Mouse (Mus musculus) neural tube, postnatal 0 days (tissue): Measurements from ENCODE around the gene Fkbp3. TPM values are rescaled to one million over a fixed set of nuclear protein-coding genes. Genes with fewer than 3 reads are reported as not detected.

ENCODE experiments used
- polyA plus RNA-seq: library from polyadenylated mRNA; unstranded; fragments of >200 nt; fragmentation: Nextera tagmentation; extraction: Ambion mirVana; gene quantifications from 2 replicates; pipeline ENCODE4 v1.2.1, GENCODE M21; 2015

The Fkbp3 gene
- polyA plus RNA-seq: 498 and 536 TPM in 2 replicates

DNA sequence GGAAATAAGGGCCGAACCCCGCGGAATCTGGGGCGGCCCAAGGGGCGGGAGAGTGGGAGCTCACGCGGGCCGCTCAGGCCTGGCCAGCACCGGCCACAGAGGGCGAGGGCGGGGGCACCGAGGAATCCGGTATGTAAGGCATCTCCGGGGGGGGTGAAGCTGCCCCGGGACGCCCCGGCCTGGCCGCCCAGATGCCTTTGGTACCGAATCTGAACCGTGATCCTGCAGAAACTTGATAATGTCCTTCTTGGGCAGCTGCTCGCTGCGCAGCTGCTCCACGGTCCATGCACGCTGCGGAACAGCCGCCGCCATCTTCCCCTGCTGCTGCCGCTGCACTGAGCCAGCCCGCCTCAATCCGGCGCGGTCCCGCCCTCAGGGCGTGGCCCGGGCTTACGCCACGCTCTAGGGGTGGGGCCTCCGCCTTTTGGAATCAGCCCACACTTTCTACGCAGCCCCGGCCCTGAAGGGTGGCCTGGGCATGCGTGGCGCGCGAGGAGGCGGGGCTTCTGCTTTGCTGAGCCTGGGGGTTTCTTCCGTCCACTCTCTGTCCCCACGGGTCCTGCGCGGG is at the start of gene Fkbp3:
Gene Fkbp3 (minus strand): TSS at position 397 of the 568 bp plus-strand sequence.

GRCm38 (mm10) chr12:65075085-65075732 is 1.4 kb upstream of the Fkbp3 start, which contains the start of gene Fancm:
Gene Fancm, plus strand, starts transcription at chr12:65075603.

GRCm38 (mm10) chr12:65036190-65036870 is 37.5 kb downstream of the Fkbp3 start, which contains the start of gene Prpf39:
Gene Prpf39, plus strand, starts transcription at chr12:65036333.

Other genes with a start within 250 kb of the Fkbp3 start
- gene Gm527, start 156.1 kb downstream of the Fkbp3 start, polyA plus RNA-seq: 1.6 and 2.7 TPM in 2 replicates
- 17.3 and 18.1 TPM in 2 replicates for gene Klhl28, start 108.5 kb downstream of the Fkbp3 start, polyA plus RNA-seq
- 16.2 and 19.0 TPM in 2 replicates for gene Togaram1, start 108.2 kb downstream of the Fkbp3 start, polyA plus RNA-seq
- gene Prpf39, start 37.7 kb downstream of the Fkbp3 start, polyA plus RNA-seq: 39.7 and 40.6 TPM in 2 replicates
- gene Fancm, start 1.6 kb upstream of the Fkbp3 start, polyA plus RNA-seq: 9.9 and 10.3 TPM in 2 replicates
- 5.4 and 6.3 TPM in 2 replicates for gene Mis18bp1, start 98.6 kb upstream of the Fkbp3 start, polyA plus RNA-seq
- gene Wdr20rt, start 151.5 kb upstream of the Fkbp3 start, polyA plus RNA-seq: not detected in 2 replicates